Mouse (Mus musculus): ENCODE results near the gene Zswim8. TPM values are rescaled to one million over a fixed set of nuclear protein-coding genes. Genes with fewer than 3 reads are reported as not detected.

Zswim8 gene
- polyA plus RNA-seq, 1 experiment = 221 TPM

- peak; percentile 64 for DNase-seq
- 13% methylated on average over 5 of the region's 5 CpGs for WGBS
- TF ChIP-seq CTCF (IDR thresholded peaks at IDR 0.05; ENCODE audit: insufficient read depth, low read length) (peak; percentile 80), POLR2A (IDR thresholded peaks at IDR 0.05; ENCODE audit: borderline replicate concordance, extremely low read depth, low read depth, low read length) (no peak)
- H3K4me3 ChIP-seq (replicated peaks; ENCODE audit: extremely low read depth, low read depth, low read length) = no peak overlapping the region
- H3K4me1 ChIP-seq (ENCODE audit: control insufficient read depth, insufficient read depth, low read length) = no peaks in the 10 kb centered on the region
Measured at GRCm38 (mm10) chr14:20724043-20724442, 16.7 kb downstream of the Zswim8 start.

GRCm38 (mm10) chr14:20725660-20726339, 18.4 kb downstream of the Zswim8 start:
- TF ChIP-seq POLR2A (IDR thresholded peaks at IDR 0.05; ENCODE audit: borderline replicate concordance, extremely low read depth, low read depth, low read length) (no peak), CTCF (IDR thresholded peaks at IDR 0.05; ENCODE audit: insufficient read depth, low read length) (no peak)
- no peak for DNase-seq
- no peaks in the 10 kb centered on the region for H3K4me1 ChIP-seq (ENCODE audit: control insufficient read depth, insufficient read depth, low read length)
- no peak overlapping the region for H3K4me3 ChIP-seq (replicated peaks; ENCODE audit: extremely low read depth, low read depth, low read length)
- WGBS = 68% methylated on average over 6 of the region's 6 CpGs

GRCm38 (mm10) chr14:20729871-20730270, 22.5 kb downstream of the Zswim8 start:
- TF ChIP-seq POLR2A (IDR thresholded peaks at IDR 0.05; ENCODE audit: borderline replicate concordance, extremely low read depth, low read depth, low read length) (no peak), CTCF (IDR thresholded peaks at IDR 0.05; ENCODE audit: insufficient read depth, low read length) (no peak)
- DNase-seq = no peak
- 90% methylated on average over 9 of the region's 9 CpGs for WGBS
- Histone ChIP-seq H3K4me3 (replicated peaks; ENCODE audit: extremely low read depth, low read depth, low read length) (no peak overlapping the region), H3K4me1 (ENCODE audit: control insufficient read depth, insufficient read depth, low read length) (peaks cover 8% of the 10 kb centered on the region)

- no peak for DNase-seq
- TF ChIP-seq CTCF (IDR thresholded peaks at IDR 0.05; ENCODE audit: insufficient read depth, low read length) (no peak), POLR2A (IDR thresholded peaks at IDR 0.05; ENCODE audit: borderline replicate concordance, extremely low read depth, low read depth, low read length) (no peak)
- peaks cover 8% of the 10 kb centered on the region for H3K4me1 ChIP-seq (ENCODE audit: control insufficient read depth, insufficient read depth, low read length)
- H3K4me3 ChIP-seq (replicated peaks; ENCODE audit: extremely low read depth, low read depth, low read length) = no peak overlapping the region
- WGBS = 81% methylated on average over 9 of the region's 9 CpGs
Measured at GRCm38 (mm10) chr14:20730853-20731602, 23.7 kb downstream of the Zswim8 start.

- H3K4me3 ChIP-seq (replicated peaks; ENCODE audit: extremely low read depth, low read depth, low read length) = peak overlapping the region; percentile 93
- no peak for DNase-seq
- TF ChIP-seq POLR2A (IDR thresholded peaks at IDR 0.05; ENCODE audit: borderline replicate concordance, extremely low read depth, low read depth, low read length) (no peak), CTCF (IDR thresholded peaks at IDR 0.05; ENCODE audit: insufficient read depth, low read length) (no peak)
- WGBS = 32% methylated on average over 12 of the region's 12 CpGs
- peaks cover 8% of the 10 kb centered on the region for H3K4me1 ChIP-seq (ENCODE audit: control insufficient read depth, insufficient read depth, low read length)
Measured at GRCm38 (mm10) chr14:20733041-20733951, 25.9 kb downstream of the Zswim8 start.

GRCm38 (mm10) chr14:20733952-20734774, 26.8 kb downstream of the Zswim8 start, which contains the start of gene Ndst2:
TSS of gene Ndst2 (minus strand) at chr14:20734562.
- under 1% methylated on average over 81 of the region's 81 CpGs for WGBS
- TF ChIP-seq POLR2A (IDR thresholded peaks at IDR 0.05; ENCODE audit: borderline replicate concordance, extremely low read depth, low read depth, low read length) = peak; percentile 49; the same call in 1 of the 2 replicates
- TF ChIP-seq CTCF (IDR thresholded peaks at IDR 0.05; ENCODE audit: insufficient read depth, low read length) = no peak
- H3K4me1 ChIP-seq (ENCODE audit: control insufficient read depth, insufficient read depth, low read length) = peaks cover 8% of the 10 kb centered on the region
- peak within 1 kb of the TSS; percentile 93 for H3K4me3 ChIP-seq (replicated peaks; ENCODE audit: extremely low read depth, low read depth, low read length)
- peak; percentile 92 for DNase-seq

GRCm38 (mm10) chr14:20735052-20735451, 27.7 kb downstream of the Zswim8 start:
- no peak overlapping the region for H3K4me3 ChIP-seq (replicated peaks; ENCODE audit: extremely low read depth, low read depth, low read length)
- H3K4me1 ChIP-seq (ENCODE audit: control insufficient read depth, insufficient read depth, low read length) = peaks cover 8% of the 10 kb centered on the region
- 45% methylated on average over 2 of the region's 2 CpGs for WGBS
- TF ChIP-seq CTCF (IDR thresholded peaks at IDR 0.05; ENCODE audit: insufficient read depth, low read length) = no peak
- TF ChIP-seq POLR2A (IDR thresholded peaks at IDR 0.05; ENCODE audit: borderline replicate concordance, extremely low read depth, low read depth, low read length) = no peak
- DNase-seq = no peak

- no peak for DNase-seq
- no peak for TF ChIP-seq CTCF (IDR thresholded peaks at IDR 0.05; ENCODE audit: insufficient read depth, low read length)
- no peak for TF ChIP-seq POLR2A (IDR thresholded peaks at IDR 0.05; ENCODE audit: borderline replicate concordance, extremely low read depth, low read depth, low read length)
- Histone ChIP-seq H3K4me3 (replicated peaks; ENCODE audit: extremely low read depth, low read depth, low read length) (no peak overlapping the region), H3K4me1 (ENCODE audit: control insufficient read depth, insufficient read depth, low read length) (peaks cover 8% of the 10 kb centered on the region)
- 67% methylated on average over 13 of the region's 13 CpGs for WGBS
Measured at GRCm38 (mm10) chr14:20735892-20736390, 28.6 kb downstream of the Zswim8 start.

All from lung, adult 2 months (tissue).